Mouse (Mus musculus): Measurements from ENCODE around the gene Rere.
A peak's percentile ranks its signal among the peaks of the same experiment; 100 is the strongest.
"Not testable (repeated sequence)": the region's sequence is repeated elsewhere in the genome, so short reads cannot be mapped to it uniquely, and the experiment has no call there.

The Rere gene

DNA sequence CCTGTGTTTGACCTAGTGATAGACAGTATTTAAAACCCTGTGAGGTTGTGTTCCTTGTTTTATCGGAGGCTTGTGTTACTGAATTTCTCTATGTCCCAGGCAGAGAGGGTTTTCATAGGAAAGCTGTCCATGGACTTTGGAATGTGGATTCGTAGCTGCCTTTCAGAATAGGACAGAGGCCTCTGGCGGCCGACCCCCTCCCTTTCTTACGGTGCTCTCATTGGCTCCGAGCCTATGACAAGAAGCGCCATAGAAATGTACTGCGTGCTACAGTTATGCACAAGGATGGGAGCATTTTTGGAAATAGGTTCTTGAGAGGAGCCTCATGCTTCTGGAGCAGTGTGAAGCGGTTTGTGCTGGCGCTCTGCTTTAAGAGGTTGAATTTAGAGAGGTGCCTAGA lies 187.8 kb downstream of the Rere start:
- DNase-seq (ENCODE audit: low read depth, low spot score): no peak
- H3K36me3 ChIP-seq (ENCODE audit: control insufficient read depth, insufficient read depth, low read length, poor library complexity, severe bottlenecking): peaks cover 3% of the 10 kb centered on the region; the same call in 1 of the 2 replicates
- H3K27me3 ChIP-seq (ENCODE audit: control insufficient read depth, insufficient read depth, low read length, poor library complexity, severe bottlenecking): no peaks in the 10 kb centered on the region

DNA sequence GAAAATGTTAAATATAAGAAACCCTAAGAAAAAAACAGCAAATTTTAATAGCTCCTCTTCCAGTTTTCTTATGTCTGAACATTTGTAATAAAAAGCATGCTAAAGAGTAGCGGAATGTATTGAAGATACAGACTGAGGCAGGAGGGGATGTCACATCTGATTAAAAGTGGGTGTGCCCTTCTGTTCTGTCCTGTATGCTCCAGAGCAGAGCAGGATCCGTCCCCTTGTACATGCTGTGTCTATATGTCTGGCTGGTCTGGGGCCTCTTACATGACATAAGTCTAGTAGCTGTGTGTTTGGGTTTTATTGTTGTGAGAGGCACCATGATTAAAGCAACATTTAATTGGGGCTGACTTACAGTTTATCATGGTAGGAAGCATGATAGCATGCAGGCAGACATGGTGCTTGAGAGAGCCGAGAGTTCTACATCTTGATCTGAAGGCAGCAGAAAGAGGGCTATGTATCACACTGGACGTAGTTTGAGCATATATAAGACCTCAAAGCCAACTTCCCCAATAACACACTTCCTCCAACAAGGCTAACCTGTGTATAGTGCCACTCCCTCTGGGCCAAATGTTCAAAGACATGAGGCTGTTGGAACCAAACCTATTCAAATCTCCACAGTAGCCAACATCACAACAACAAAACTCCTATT lies 189.4 kb downstream of the Rere start:
- DNase-seq (ENCODE audit: low read depth, low spot score): no peak

DNA sequence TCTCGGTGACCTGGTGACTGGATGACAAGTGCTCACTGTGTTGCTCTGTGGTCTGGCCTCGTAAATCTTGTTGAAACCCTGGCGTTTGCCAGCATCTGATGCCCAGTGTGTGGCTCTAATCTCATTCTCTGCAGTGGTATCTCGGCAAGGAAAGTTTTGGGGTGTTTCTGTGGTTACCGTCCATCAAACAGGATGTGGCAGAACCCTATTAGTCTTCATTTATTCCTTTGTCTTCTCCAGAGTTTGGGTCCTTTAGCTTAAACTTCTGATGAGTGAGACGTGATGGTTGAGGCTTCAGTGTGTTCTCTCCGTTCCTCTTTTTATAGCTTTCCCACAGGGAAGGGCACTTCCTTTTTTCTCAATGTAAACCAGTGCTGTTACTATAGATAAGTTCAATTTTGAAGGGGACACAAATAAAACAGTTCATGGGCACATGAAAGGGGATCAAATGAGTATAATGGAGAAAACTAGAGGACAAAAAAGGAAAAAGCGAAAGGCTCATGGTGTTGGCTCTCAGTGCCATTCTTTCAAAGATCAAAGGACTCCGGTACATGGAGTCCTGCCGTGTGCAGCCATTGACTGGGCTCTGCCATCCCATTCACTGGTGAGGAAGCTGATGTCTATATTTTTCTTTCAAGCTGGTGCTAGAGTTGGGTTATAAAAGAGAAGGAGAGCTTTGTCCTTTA lies 191.4 kb downstream of the Rere start:
- peak; percentile 29 for DNase-seq (ENCODE audit: low read depth, low spot score)
- Histone ChIP-seq H3K27me3 (ENCODE audit: control insufficient read depth, insufficient read depth, low read length, poor library complexity, severe bottlenecking) (no peaks in the 10 kb centered on the region), H3K36me3 (ENCODE audit: control insufficient read depth, insufficient read depth, low read length, poor library complexity, severe bottlenecking) (peaks cover 3% of the 10 kb centered on the region; the same call in 1 of the 2 replicates)

More for the DNA sequence above, 189.4 kb downstream of the Rere start:
- Histone ChIP-seq H3K27me3 (ENCODE audit: control insufficient read depth, insufficient read depth, low read length, poor library complexity, severe bottlenecking) (no peaks in the 10 kb centered on the region), H3K36me3 (ENCODE audit: control insufficient read depth, insufficient read depth, low read length, poor library complexity, severe bottlenecking) (peaks cover 3% of the 10 kb centered on the region; the same call in 1 of the 2 replicates)

DNA sequence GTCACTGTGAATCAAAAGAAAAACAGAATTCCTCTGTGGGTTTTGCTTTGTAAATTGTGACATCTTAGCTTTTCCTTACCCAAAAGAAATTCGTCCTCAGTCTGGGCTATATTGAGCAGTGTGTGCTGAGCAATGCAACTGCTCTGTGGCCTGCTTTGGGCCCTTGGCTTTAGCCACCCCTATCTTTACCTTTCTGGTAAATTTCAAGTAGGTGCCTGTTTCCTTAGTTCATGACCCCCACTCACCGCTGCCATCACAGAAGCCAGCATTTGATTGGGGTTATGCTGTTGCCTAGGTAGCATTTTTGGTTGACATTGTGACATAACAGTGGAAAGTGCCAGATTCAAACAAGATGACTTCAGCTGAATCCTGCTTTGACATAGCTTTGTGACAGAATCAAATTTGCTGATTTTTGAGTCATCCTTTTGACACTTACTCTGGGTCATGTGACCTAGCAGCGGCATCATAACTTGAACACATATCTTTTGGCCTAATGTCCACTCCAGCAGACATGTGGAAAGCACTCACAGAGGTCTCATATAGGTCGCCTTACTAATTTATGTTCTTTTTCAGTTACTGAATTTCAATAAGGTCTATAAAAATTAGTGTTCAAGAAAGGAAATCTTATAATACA lies 192.1 kb downstream of the Rere start:
- Histone ChIP-seq H3K36me3 (ENCODE audit: control insufficient read depth, insufficient read depth, low read length, poor library complexity, severe bottlenecking) (peaks cover 3% of the 10 kb centered on the region; the same call in 1 of the 2 replicates), H3K27me3 (ENCODE audit: control insufficient read depth, insufficient read depth, low read length, poor library complexity, severe bottlenecking) (no peaks in the 10 kb centered on the region)
- DNase-seq (ENCODE audit: low read depth, low spot score): no peak

DNA sequence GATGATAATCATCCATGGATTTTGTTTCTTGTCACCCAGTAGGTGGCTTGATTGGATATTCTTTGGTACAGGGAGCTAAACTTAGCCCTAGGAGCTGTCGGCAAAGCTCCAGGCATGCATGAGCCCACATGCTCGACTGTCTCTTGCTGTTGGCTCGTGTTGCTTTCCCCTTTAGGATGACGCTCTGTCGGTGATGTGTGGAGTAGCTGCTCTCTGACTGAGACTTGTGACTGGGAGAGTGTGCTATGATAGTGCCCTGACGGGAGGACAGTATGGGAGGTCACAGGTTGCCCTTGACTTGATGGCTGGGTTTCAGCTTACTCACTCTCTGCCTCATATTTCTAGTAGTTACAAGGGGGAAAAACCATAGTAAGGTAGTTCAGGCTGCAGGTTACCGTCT lies 192.6 kb downstream of the Rere start:
- no peak for DNase-seq (ENCODE audit: low read depth, low spot score)
- Histone ChIP-seq H3K36me3 (ENCODE audit: control insufficient read depth, insufficient read depth, low read length, poor library complexity, severe bottlenecking) (peaks cover 3% of the 10 kb centered on the region; the same call in 1 of the 2 replicates), H3K27me3 (ENCODE audit: control insufficient read depth, insufficient read depth, low read length, poor library complexity, severe bottlenecking) (no peaks in the 10 kb centered on the region)

DNA sequence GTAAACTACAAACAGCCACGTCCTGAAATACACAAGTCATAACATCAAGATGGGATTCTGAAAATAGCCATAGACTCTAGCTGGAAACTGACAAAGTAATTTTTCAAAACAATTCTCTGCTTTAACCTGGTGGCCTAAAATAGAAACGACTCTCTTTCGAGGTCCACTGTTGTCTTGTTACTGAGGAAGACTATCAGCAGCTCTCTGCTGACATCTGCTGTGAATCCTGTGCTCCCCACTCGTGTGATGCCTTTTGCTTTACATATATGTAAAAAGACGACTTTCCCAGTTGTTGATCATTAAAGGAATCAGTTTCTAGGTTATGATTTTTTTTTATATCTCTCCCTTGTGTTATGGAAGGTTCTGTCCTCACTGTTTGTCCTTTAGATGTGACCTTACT lies 194.8 kb downstream of the Rere start:
- peaks cover 3% of the 10 kb centered on the region; the same call in 1 of the 2 replicates for H3K36me3 ChIP-seq (ENCODE audit: control insufficient read depth, insufficient read depth, low read length, poor library complexity, severe bottlenecking)

DNA sequence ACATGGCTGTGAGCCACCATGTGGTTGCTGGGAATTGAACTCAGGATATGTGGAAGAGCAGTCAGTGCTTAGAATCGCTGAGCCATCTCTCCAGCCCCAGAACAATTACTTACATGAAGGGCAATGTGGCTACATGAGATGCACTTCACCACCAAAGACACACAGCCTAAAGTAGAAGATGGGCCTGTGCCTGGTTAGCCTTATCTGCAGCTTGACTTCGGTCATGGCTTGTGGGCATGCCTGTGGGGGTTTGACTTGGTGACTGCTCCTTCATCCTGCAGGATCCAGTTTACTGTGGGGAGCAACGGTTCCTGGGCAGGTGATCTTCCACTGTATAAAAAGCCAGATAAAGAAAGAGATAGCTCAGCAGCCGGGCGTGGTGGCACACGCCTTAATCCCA lies 196.6 kb downstream of the Rere start:
- no peaks in the 10 kb centered on the region for H3K27me3 ChIP-seq (ENCODE audit: control insufficient read depth, insufficient read depth, low read length, poor library complexity, severe bottlenecking)
- no peak for DNase-seq (ENCODE audit: low read depth, low spot score)
- peaks cover 5% of the 10 kb centered on the region; the same call in 1 of the 2 replicates for H3K36me3 ChIP-seq (ENCODE audit: control insufficient read depth, insufficient read depth, low read length, poor library complexity, severe bottlenecking)

More for the DNA sequence above, 194.8 kb downstream of the Rere start:
- peak; percentile 38 for DNase-seq (ENCODE audit: low read depth, low spot score)
- H3K27me3 ChIP-seq (ENCODE audit: control insufficient read depth, insufficient read depth, low read length, poor library complexity, severe bottlenecking): no peaks in the 10 kb centered on the region

DNA sequence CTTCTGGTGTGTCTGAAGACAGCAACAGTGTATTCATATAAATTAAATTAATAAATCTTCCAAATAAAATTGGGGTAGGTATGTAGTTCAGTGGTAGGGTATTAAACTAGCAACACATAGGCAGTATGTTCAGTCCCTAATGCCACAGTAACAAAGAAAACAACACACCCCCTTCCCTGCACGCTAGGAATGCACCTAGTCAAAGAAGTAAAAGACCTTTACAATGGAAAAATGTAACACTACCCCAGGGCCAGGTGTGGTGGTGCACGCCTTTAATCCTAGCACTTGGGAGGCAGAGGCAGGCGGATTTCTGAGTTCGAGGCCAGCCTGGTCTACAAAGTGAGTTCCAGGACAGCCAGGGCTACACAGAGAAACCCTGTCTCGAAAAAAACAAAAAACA lies 201.6 kb downstream of the Rere start:
- not testable (repeated sequence) for H3K27me3 ChIP-seq (ENCODE audit: control insufficient read depth, insufficient read depth, low read length, poor library complexity, severe bottlenecking); DNase-seq (ENCODE audit: low read depth, low spot score); H3K36me3 ChIP-seq (ENCODE audit: control insufficient read depth, insufficient read depth, low read length, poor library complexity, severe bottlenecking)

DNA sequence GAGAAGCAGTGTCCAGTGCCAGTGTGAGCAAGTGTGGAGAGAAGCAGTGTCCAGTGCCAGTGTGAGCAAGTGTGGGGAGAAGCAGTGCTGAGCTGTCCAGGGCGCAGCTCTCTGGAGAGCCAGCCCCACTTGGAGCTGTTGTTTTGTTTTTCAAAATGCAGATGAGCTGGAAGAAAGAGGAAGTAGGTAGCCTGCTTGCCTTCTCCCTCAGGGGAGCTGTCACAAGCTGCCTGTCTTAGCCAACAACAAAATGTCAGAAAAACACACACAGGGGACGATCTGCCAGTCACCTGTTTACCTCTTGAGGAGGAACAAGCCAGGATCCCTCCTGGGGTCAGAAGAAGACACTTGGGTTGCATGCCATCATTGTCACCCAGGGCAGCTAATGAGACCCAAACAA lies 204.7 kb downstream of the Rere start:
- Histone ChIP-seq H3K27me3 (ENCODE audit: control insufficient read depth, insufficient read depth, low read length, poor library complexity, severe bottlenecking) (no peaks in the 10 kb centered on the region), H3K36me3 (ENCODE audit: control insufficient read depth, insufficient read depth, low read length, poor library complexity, severe bottlenecking) (peaks cover 2% of the 10 kb centered on the region; the same call in 1 of the 2 replicates)
- peak; percentile 86 for DNase-seq (ENCODE audit: low read depth, low spot score)

DNA sequence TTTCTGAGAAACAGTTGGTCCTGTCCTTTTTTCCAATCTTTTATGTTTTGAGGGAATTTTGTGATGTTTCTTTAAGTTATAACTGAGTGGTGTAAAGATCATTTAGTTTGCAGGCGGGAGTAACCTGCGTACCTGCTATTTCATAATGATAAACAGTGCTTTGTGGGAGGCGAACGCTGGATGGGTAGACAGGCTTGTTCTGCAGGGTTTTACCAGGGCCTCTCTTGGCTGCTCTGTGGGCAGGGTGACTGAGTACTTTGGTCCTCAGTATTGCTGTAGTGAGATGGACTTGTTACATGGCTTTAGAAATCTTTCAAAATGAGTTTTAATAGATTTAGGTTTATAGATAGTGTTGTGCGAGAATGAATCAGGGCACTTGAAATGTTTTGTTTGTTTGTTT lies 205.7 kb downstream of the Rere start:
- no peaks in the 10 kb centered on the region for H3K27me3 ChIP-seq (ENCODE audit: control insufficient read depth, insufficient read depth, low read length, poor library complexity, severe bottlenecking)
- peaks cover 2% of the 10 kb centered on the region; the same call in 1 of the 2 replicates for H3K36me3 ChIP-seq (ENCODE audit: control insufficient read depth, insufficient read depth, low read length, poor library complexity, severe bottlenecking)

DNA sequence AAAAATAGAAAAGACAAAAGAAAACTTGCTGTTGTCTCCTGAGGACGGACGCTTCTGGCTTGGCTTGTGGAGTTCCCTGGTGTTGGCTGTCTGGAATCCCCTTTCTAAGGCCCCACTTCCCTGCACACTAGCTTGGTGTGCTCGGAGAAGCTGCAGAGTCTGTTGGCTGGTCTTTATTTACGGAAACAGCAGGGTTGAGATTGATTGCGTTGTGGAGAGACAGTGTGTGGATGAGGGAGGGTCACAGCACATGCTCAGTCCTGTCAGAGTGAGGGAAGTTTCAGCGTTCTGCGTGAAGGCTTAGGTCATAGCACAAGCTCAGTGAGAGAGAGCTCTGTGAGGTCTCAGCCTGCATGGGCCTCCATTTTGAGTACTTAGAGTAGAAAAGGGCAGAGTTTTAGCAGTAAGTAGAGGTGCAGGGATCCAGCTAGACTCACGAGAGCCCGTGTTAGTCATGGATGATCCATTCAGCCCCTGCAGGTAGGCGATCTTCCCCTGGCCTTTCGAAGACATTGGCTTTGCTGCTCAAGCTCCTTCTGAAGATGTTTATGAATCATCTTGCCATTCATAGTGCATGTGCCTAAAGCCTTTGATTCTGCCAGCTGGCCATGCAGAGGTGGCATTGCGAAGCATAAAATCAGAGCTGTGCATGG lies 206.8 kb downstream of the Rere start:
- no peaks in the 10 kb centered on the region for H3K36me3 ChIP-seq (ENCODE audit: control insufficient read depth, insufficient read depth, low read length, poor library complexity, severe bottlenecking)
- no peaks in the 10 kb centered on the region; the same call in 1 of the 2 replicates for H3K27me3 ChIP-seq (ENCODE audit: control insufficient read depth, insufficient read depth, low read length, poor library complexity, severe bottlenecking)
- peak; percentile 69 for DNase-seq (ENCODE audit: low read depth, low spot score)

More for the DNA sequence above, 205.7 kb downstream of the Rere start:
- DNase-seq (ENCODE audit: low read depth, low spot score): no peak

DNA sequence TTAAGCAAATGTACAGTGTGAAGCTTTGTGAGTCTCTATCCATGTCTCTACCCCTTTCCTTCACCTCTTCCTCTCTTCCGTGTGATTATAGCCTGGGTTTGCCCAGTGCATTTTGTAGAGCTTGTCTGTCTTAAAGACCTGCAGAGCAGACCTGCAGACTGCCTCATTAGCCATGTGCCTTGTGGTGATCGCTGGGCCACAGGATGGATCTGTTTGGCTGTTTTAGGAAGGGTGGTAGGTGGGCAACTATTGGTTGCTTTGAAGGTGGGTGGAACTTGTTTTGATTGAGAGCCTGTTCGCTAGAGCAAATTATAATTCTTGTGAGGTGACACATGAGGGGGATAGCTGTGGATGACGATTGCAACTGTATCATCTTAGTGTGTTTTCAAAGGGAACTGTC lies 207.3 kb downstream of the Rere start:
- no peaks in the 10 kb centered on the region; the same call in 1 of the 2 replicates for H3K27me3 ChIP-seq (ENCODE audit: control insufficient read depth, insufficient read depth, low read length, poor library complexity, severe bottlenecking)
- DNase-seq (ENCODE audit: low read depth, low spot score): peak; percentile 32
- no peaks in the 10 kb centered on the region for H3K36me3 ChIP-seq (ENCODE audit: control insufficient read depth, insufficient read depth, low read length, poor library complexity, severe bottlenecking)

DNA sequence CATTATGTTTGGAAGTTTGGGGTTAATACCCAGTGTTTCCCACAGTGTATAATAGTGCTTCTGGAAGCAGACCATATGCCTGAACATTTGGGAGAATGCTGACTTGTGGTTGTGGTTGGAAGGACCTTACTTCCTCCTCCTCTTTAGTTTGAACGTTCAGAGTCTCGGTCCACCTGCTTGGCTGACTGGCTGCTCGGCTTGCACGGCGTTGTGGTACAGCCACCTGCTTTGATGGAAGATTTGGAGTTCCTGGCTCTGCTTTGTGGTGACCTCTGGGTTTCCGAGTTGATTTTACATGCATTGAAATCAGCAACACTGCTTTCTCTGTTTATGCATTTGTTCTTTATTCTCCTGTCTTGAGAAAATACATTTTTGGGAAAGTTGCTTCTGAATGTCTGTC lies 208.6 kb downstream of the Rere start:
- Histone ChIP-seq H3K36me3 (ENCODE audit: control insufficient read depth, insufficient read depth, low read length, poor library complexity, severe bottlenecking) (no peaks in the 10 kb centered on the region), H3K27me3 (ENCODE audit: control insufficient read depth, insufficient read depth, low read length, poor library complexity, severe bottlenecking) (no peaks in the 10 kb centered on the region; the same call in 1 of the 2 replicates)
- peak; percentile 39 for DNase-seq (ENCODE audit: low read depth, low spot score)

DNA sequence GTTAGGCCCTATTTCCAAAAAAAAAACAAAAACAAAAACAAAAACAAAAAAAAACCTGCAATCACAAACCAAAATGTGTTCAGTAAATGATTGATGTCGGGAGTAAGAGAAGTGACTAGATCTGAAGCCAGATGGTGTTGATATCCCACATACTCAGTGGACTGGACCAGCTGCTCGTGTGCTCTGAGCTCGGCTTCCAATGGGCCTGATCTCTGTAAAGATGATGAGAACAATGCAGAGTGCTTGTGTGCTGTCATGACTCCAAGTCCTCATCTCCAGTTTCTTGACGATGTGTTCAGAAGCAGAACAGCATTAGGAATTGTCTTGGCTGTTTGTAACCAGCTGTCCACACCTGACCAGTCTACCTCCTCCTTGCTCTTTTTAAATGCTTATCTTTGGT lies 210.3 kb downstream of the Rere start:
- DNase-seq (ENCODE audit: low read depth, low spot score): no peak
- H3K36me3 ChIP-seq (ENCODE audit: control insufficient read depth, insufficient read depth, low read length, poor library complexity, severe bottlenecking): no peaks in the 10 kb centered on the region
- H3K27me3 ChIP-seq (ENCODE audit: control insufficient read depth, insufficient read depth, low read length, poor library complexity, severe bottlenecking): no peaks in the 10 kb centered on the region; the same call in 1 of the 2 replicates
